Mouse (Mus musculus): ENCODE data around the gene Pam16.
"Not testable (repeated sequence)": the region's sequence is repeated elsewhere in the genome, so short reads cannot be mapped to it uniquely, and the experiment has no call there.

Gene Pam16

GRCm38 (mm10) chr16:4594814-4595526, 29.8 kb downstream of the Pam16 start:
- peak; percentile 68 for DNase-seq (ENCODE audit: extremely low read depth, insufficient read length, low spot score)

GRCm38 (mm10) chr16:4593971-4594813, 30.6 kb downstream of the Pam16 start, which contains the start of gene Glis2:
TSS of gene Glis2 (plus strand) at chr16:4594713.
- peak; percentile 86 for DNase-seq (ENCODE audit: extremely low read depth, insufficient read length, low spot score)

- DNase-seq (ENCODE audit: extremely low read depth, insufficient read length, low spot score): no peak
These were observed 31.6 kb downstream of the Pam16 start for GRCm38 (mm10) chr16:4592909-4593875.

GRCm38 (mm10) chr16:4590236-4590635, 34.6 kb downstream of the Pam16 start:
- DNase-seq (ENCODE audit: extremely low read depth, insufficient read length, low spot score): no peak

- peak; percentile 65 for DNase-seq (ENCODE audit: extremely low read depth, insufficient read length, low spot score)
These were observed 37.1 kb downstream of the Pam16 start for GRCm38 (mm10) chr16:4587516-4588210.

- peak; percentile 100 for DNase-seq (ENCODE audit: extremely low read depth, insufficient read length, low spot score)
These were observed 38.2 kb downstream of the Pam16 start for GRCm38 (mm10) chr16:4586531-4587123.

GRCm38 (mm10) chr16:4585642-4586530, 38.9 kb downstream of the Pam16 start:
- DNase-seq (ENCODE audit: extremely low read depth, insufficient read length, low spot score): no peak

GRCm38 (mm10) chr16:4584438-4584837, 40.4 kb downstream of the Pam16 start:
- no peak for DNase-seq (ENCODE audit: extremely low read depth, insufficient read length, low spot score)

- DNase-seq (ENCODE audit: extremely low read depth, insufficient read length, low spot score): no peak
These were observed 41.0 kb downstream of the Pam16 start for GRCm38 (mm10) chr16:4583807-4584206.

GRCm38 (mm10) chr16:4581179-4581578, 43.6 kb downstream of the Pam16 start:
- not testable (repeated sequence) for DNase-seq (ENCODE audit: extremely low read depth, insufficient read length, low spot score)

GRCm38 (mm10) chr16:4578630-4579029, 46.2 kb downstream of the Pam16 start:
- no peak for DNase-seq (ENCODE audit: extremely low read depth, insufficient read length, low spot score)

GRCm38 (mm10) chr16:4576873-4577272, 47.9 kb downstream of the Pam16 start:
- no peak for DNase-seq (ENCODE audit: extremely low read depth, insufficient read length, low spot score)

GRCm38 (mm10) chr16:4576038-4576437, 48.8 kb downstream of the Pam16 start:
- no peak for DNase-seq (ENCODE audit: extremely low read depth, insufficient read length, low spot score)

GRCm38 (mm10) chr16:4570737-4571136, 54.1 kb downstream of the Pam16 start:
- no peak for DNase-seq (ENCODE audit: extremely low read depth, insufficient read length, low spot score)

GRCm38 (mm10) chr16:4567912-4568311, 56.9 kb downstream of the Pam16 start:
- DNase-seq (ENCODE audit: extremely low read depth, insufficient read length, low spot score): no peak
